Mouse (Mus musculus) cortical plate, adult 2 months (tissue): Measurements from ENCODE around the gene Haus2.

ENCODE experiments used
- CTCF ChIP-seq: fragments of 200-500 bp; IDR thresholded peaks from 2 replicates; pipeline ENCODE4 v1.5.1; 2011; ENCODE audit warnings: mild to moderate bottlenecking, control low read depth, low read length; ENCODE audit not compliant: insufficient read depth; ENCODE audit errors: extremely low read depth
- POLR2A ChIP-seq: fragments of 200-500 bp; IDR thresholded peaks from 2 replicates; pipeline ENCODE4 v1.6.1; 2011; ENCODE audit warnings: mild to moderate bottlenecking, low read length, control low read depth; ENCODE audit not compliant: insufficient read depth; ENCODE audit errors: extremely low read depth

DNA sequence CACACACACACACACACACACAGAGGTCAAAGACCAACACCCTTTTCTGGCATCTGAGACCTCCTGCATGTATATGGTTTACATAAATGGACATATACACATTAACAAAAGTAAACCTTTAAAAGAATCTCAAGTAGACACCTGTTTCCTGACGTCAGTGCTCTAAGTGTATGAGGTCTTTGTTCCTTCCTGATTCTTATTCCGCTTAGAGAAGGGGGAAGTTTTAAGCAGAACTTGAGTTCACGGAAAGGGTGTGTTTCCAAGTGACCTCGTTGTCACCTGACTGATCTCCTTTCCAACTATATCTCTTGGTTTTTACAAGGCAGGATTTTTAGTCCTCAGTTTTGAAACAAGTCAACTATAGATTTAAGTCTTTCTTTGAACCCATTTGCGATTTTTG lies 30.9 kb upstream of the Haus2 start:
- TF ChIP-seq POLR2A = no peak
- no peak for TF ChIP-seq CTCF
